Mouse (Mus musculus) kidney, postnatal 25 days (tissue): ENCODE measurements at regions not wholly inside any gene's neighbourhood (a gene's known extent, or its start where the extent isn't known, plus 50 kb on each side); places are given as distances from the start of the nearest gene placed in this dataset.

Experiments
- DNase-seq, 2 experiments: peaks; one replicate each; pipeline ENCODE4 v3.0.0; 2021; ENCODE audit warnings: mixed read lengths in 2 of 2

- DNase-seq = no peak
Measured at GRCm38 (mm10) chr6:127349479-127350110, 97.0 kb upstream of the Parp11 start.

GRCm38 (mm10) chr6:127351691-127352090, 94.9 kb upstream of the Parp11 start:
- no peak for DNase-seq

- no peak for DNase-seq
Measured at GRCm38 (mm10) chr6:127355112-127355511, 91.5 kb upstream of the Parp11 start.

- DNase-seq = no peak
Measured at GRCm38 (mm10) chr6:127356442-127356841, 90.2 kb upstream of the Parp11 start.

- DNase-seq = no peak
Measured at GRCm38 (mm10) chr6:127358805-127359204, 87.8 kb upstream of the Parp11 start.

- DNase-seq = peak; percentile 55 to 83
Measured at GRCm38 (mm10) chr6:127359391-127359874, 87.2 kb upstream of the Parp11 start.

- no peak for DNase-seq
Measured at GRCm38 (mm10) chr6:127362166-127362565, 84.5 kb upstream of the Parp11 start.

GRCm38 (mm10) chr6:127362966-127363752, 83.5 kb upstream of the Parp11 start:
- no peak for DNase-seq

GRCm38 (mm10) chr6:127363871-127364590, 82.6 kb upstream of the Parp11 start:
- no peak for DNase-seq

GRCm38 (mm10) chr6:127364591-127365187, 82.0 kb upstream of the Parp11 start:
- no peak for DNase-seq

GRCm38 (mm10) chr6:127365246-127365645, 81.4 kb upstream of the Parp11 start:
- DNase-seq = no peak

GRCm38 (mm10) chr6:127365651-127366050, 81.0 kb upstream of the Parp11 start:
- DNase-seq = no peak

- DNase-seq = no peak
Measured at GRCm38 (mm10) chr6:127373052-127373451, 73.6 kb upstream of the Parp11 start.

- no peak for DNase-seq
Measured at GRCm38 (mm10) chr6:127373797-127374463, 72.7 kb upstream of the Parp11 start.

GRCm38 (mm10) chr6:127374464-127375143, 72.0 kb upstream of the Parp11 start:
- DNase-seq = peak in 1 of 2 experiments; percentile 40

- DNase-seq = no peak
Measured at GRCm38 (mm10) chr6:127375144-127375529, 71.5 kb upstream of the Parp11 start.

- no peak for DNase-seq
Measured at GRCm38 (mm10) chr6:127375711-127376199, 70.9 kb upstream of the Parp11 start.

- no peak for DNase-seq
Measured at GRCm38 (mm10) chr6:127378701-127379100, 67.9 kb upstream of the Parp11 start.

- DNase-seq = peak in 1 of 2 experiments; percentile 36
Measured at GRCm38 (mm10) chr6:127379511-127379910, 67.1 kb upstream of the Parp11 start.

- no peak for DNase-seq
Measured at GRCm38 (mm10) chr6:127381148-127381888, 65.3 kb upstream of the Parp11 start.
